Mouse (Mus musculus): ENCODE data around the gene Prmt2. TPM values are rescaled to one million over a fixed set of nuclear protein-coding genes. Genes with fewer than 3 reads are reported as not detected.

Gene Prmt2
- 45.8 TPM for polyA plus RNA-seq (2021)

- no peaks in the 10 kb centered on the region for H3K27me3 ChIP-seq
- no peak for TF ChIP-seq CTCF (IDR thresholded peaks at IDR 0.05)
- in situ Hi-C loops (cut with MboI; ENCODE audit: low pct_unique_long_range_greater_than_20kb), result no loop called here
- ATAC-seq (peak; percentile 91), DNase-seq (ENCODE audit: low read depth, low spot score) (peak; percentile 63)
- POLR2A ChIA-PET, result interaction anchor here (0.6 kb wide), 1 partner anchor 109 kb away, joined by 4 read pairs; no protein-coding TSS in a partner anchor
- CTCF ChIA-PET, result interaction anchor here (0.6 to 2.1 kb wide), 3 partner anchors 10 to 15 kb away, joined by 3 to 6 read pairs (median 3); no protein-coding TSS in a partner anchor
These were observed at the start of gene Prmt2 for GRCm38 (mm10) chr10:76237341-76238225. TSS of gene Prmt2 (minus strand) at chr10:76237865.

GRCm38 (mm10) chr10:76278541-76279097 is 41.0 kb upstream of the Prmt2 start:
- in situ Hi-C loops (cut with MboI; ENCODE audit: low pct_unique_long_range_greater_than_20kb), result no loop called here
- no peaks in the 10 kb centered on the region for H3K27me3 ChIP-seq
- DNase-seq (ENCODE audit: low read depth, low spot score), result no peak
- no peak for ATAC-seq
- TF ChIP-seq CTCF (IDR thresholded peaks at IDR 0.05), result no peak
- ChIA-PET POLR2A (interaction anchor here (0.6 kb wide), 1 partner anchor 28 kb away, joined by 4 read pairs; no protein-coding TSS in a partner anchor), CTCF (no interaction called here)

GRCm38 (mm10) chr10:76275256-76275655 is 37.6 kb upstream of the Prmt2 start:
- DNase-seq (ENCODE audit: low read depth, low spot score) (no peak), ATAC-seq (no peak)
- ChIA-PET CTCF (no interaction called here), POLR2A (no interaction called here)
- H3K27me3 ChIP-seq, result no peaks in the 10 kb centered on the region
- in situ Hi-C loops (cut with MboI; ENCODE audit: low pct_unique_long_range_greater_than_20kb), result no loop called here
- no peak for TF ChIP-seq CTCF (IDR thresholded peaks at IDR 0.05)

GRCm38 (mm10) chr10:76271238-76271637 is 33.6 kb upstream of the Prmt2 start:
- ATAC-seq, result no peak
- in situ Hi-C loops (cut with MboI; ENCODE audit: low pct_unique_long_range_greater_than_20kb), result no loop called here
- no peaks in the 10 kb centered on the region for H3K27me3 ChIP-seq
- POLR2A ChIA-PET, result no interaction called here
- no peak for TF ChIP-seq CTCF (IDR thresholded peaks at IDR 0.05)
- DNase-seq (ENCODE audit: low read depth, low spot score), result no peak
- CTCF ChIA-PET, result interaction anchor here (0.8 to 1.3 kb wide), 2 partner anchors 21 to 141 kb away, joined by 3 read pairs; no protein-coding TSS in a partner anchor

GRCm38 (mm10) chr10:76262431-76262830 is 24.8 kb upstream of the Prmt2 start:
- in situ Hi-C loops (cut with MboI; ENCODE audit: low pct_unique_long_range_greater_than_20kb), result no loop called here
- CTCF ChIA-PET, result interaction anchor here (0.9 kb wide), 1 partner anchor 19 kb away, joined by 3 read pairs; no protein-coding TSS in a partner anchor
- DNase-seq (ENCODE audit: low read depth, low spot score) (no peak), ATAC-seq (peak; percentile 74)
- no peak for TF ChIP-seq CTCF (IDR thresholded peaks at IDR 0.05)
- POLR2A ChIA-PET, result no interaction called here
- no peaks in the 10 kb centered on the region for H3K27me3 ChIP-seq

GRCm38 (mm10) chr10:76261447-76261846 is 23.8 kb upstream of the Prmt2 start:
- in situ Hi-C loops (cut with MboI; ENCODE audit: low pct_unique_long_range_greater_than_20kb), result no loop called here
- no peak for TF ChIP-seq CTCF (IDR thresholded peaks at IDR 0.05)
- ChIA-PET CTCF (interaction anchor here (1.4 kb wide), 1 partner anchor 22 kb away, joined by 4 read pairs; no protein-coding TSS in a partner anchor), POLR2A (no interaction called here)
- H3K27me3 ChIP-seq, result no peaks in the 10 kb centered on the region
- DNase-seq (ENCODE audit: low read depth, low spot score) (no peak), ATAC-seq (no peak)

- in situ Hi-C loops (cut with MboI; ENCODE audit: low pct_unique_long_range_greater_than_20kb), result no loop called here
- TF ChIP-seq CTCF (IDR thresholded peaks at IDR 0.05), result no peak
- no peak for DNase-seq (ENCODE audit: low read depth, low spot score)
- ChIA-PET POLR2A (no interaction called here), CTCF (interaction anchor here (0.8 to 1.4 kb wide), 2 partner anchors 10 to 21 kb away, joined by 3 to 4 read pairs; no protein-coding TSS in a partner anchor)
- no peaks in the 10 kb centered on the region for H3K27me3 ChIP-seq
- ATAC-seq, result no peak
These were observed 22.8 kb upstream of the Prmt2 start for GRCm38 (mm10) chr10:76260358-76261059.

- in situ Hi-C loops (cut with MboI; ENCODE audit: low pct_unique_long_range_greater_than_20kb), result no loop called here
- no peak for ATAC-seq
- TF ChIP-seq CTCF (IDR thresholded peaks at IDR 0.05), result no peak
- no peak for DNase-seq (ENCODE audit: low read depth, low spot score)
- ChIA-PET POLR2A (no interaction called here), CTCF (no interaction called here)
- no peaks in the 10 kb centered on the region for H3K27me3 ChIP-seq
These were observed 22.0 kb upstream of the Prmt2 start for GRCm38 (mm10) chr10:76259566-76260232.

- no peaks in the 10 kb centered on the region for H3K27me3 ChIP-seq
- POLR2A ChIA-PET, result no interaction called here
- no peak for TF ChIP-seq CTCF (IDR thresholded peaks at IDR 0.05)
- ATAC-seq (no peak), DNase-seq (ENCODE audit: low read depth, low spot score) (no peak)
- CTCF ChIA-PET, result interaction anchor here (1.0 to 1.7 kb wide), 3 partner anchors 10 to 23 kb away, joined by 3 to 5 read pairs (median 3); no protein-coding TSS in a partner anchor
- in situ Hi-C loops (cut with MboI; ENCODE audit: low pct_unique_long_range_greater_than_20kb), result no loop called here
These were observed 20.2 kb upstream of the Prmt2 start for GRCm38 (mm10) chr10:76257719-76258390.
